Mouse (Mus musculus): Measurements from ENCODE around the gene Adat1.

DNA sequence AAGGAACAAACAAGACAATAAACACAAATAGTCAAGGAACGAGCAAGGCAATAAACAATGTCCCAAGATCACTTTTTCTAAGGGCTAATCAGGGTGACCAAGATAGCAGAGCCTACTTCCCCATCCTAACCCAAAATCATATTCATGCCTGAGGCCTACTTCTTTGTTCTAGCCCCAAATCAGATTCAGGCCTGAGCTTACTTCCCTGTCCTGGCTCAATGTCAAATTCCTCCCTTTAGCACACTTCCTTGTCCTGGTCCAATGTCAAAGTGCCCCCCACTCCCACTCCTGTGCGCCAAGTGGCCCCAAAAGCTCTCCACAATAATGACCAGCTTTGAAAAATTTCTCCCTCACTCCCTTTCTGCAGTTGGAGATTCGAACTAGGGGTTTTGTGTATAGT lies 54.9 kb downstream of the Adat1 start:
- TF ChIP-seq CTCF (IDR thresholded peaks at IDR 0.05; ENCODE audit: low read depth): no peak
- no peak for TF ChIP-seq EP300 (IDR thresholded peaks at IDR 0.05; ENCODE audit: low read depth)
